Mouse (Mus musculus): ENCODE data around the gene Casc3.

The Casc3 gene

DNA sequence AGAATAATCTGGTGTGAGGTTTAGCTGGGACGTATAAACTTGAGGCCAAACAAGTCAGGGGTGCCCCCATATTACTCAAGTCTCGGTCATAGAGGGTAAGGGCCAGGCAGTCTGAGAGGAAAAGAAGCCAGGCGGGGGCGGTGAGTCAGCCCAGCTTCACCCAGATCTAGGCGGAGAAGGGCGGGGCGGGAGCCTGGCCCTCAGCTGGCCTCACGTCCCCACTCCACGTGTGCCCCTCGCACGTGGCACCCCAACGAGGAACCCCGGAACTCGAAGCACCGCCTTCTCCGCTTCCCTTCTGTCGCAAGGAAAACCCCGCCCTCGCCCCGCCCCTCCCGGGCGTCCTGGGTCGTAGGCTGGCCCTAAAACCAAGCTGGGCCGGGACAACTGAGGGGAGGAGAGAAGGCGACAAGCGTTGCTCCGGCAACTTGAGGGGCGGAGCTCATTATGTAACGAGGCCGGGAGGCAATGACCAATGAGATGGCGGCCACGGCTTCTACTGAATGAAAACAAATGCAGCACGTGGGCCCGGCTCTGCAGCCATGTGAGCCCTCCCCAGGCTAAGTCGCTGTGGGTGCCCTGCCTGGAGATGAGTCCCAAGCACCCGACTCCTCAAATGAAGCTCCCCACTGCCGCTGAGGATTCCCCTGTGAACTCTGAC is 30.9 kb upstream of the Casc3 start:
- DNase-seq (ENCODE audit: low read depth, low spot score), result peak; percentile 100

DNA sequence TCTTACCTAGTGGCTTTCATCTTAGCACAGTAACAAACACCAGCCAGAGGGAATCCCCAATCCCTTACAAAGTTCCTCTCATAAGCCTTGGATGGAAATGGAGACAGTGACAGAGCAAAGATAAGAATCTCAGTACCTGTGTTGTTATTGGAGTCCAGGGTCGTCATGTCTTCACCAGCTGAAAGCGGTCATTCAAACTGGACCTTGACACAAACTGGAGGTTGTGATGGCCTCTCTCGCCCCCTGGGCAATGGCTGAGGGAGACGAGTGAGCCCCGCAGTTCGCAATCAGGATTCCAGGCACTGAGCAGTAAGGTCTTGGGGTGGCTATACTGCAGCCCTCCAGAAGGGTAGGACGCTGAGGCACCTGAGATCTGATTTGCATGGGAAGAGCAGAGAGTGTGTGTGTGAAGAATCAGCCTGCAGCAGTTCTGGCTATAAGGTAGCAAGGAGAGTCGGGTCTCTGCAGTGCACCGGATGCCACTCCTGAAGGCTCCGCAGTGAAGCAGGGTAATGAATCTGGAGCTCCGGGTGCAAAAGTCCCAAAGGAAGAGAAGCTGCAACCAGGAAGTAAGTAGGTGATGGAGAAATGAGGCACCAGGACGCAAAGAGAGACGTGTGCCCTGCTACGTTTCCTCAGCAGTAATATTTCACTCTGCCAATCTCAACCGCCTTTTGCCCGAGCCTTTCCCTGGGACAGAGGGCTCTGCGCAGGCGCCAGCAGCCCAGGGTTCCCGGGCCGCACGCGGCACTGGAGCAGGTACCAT is 29.9 kb upstream of the Casc3 start, which contains the start of gene Nr1d1:
TSS of gene Nr1d1 (minus strand) at position 752 of the 766 bp plus-strand sequence.
- DNase-seq (ENCODE audit: low read depth, low spot score), result peak; percentile 21

DNA sequence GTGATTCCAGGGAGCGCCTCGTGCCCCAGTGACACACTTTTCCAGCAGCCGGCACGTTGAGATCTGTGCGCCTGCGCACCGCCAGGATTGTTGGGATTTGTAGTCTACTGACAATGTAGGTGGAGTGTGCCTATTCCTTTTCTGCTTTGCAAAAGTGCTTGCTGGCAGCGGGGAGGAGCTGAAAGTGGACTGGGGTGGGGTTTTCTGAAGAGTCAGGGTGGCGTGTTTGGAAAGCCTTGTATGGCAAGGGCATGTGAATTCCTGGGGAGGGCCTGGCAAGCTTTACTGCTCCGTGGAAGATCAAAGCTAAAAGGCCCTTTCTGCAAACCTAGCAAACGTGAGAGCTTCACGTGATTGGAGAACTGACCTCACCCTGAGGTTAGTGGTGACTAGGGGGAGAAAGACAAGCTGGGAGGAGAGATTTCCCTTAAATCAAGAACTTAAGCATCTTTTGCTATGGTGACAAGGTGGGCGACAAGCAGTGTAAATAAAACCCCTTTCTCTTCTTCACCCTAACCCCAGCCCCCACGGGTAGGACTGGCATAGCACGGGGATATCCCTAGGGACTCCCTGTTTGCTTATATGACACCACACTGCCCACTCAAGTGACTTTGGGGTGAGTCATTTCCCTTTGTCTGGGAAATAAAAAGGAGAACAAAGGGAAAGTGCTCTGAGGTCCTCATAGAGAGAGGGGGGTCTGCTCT is 29.2 kb upstream of the Casc3 start:
- peak; percentile 100 for DNase-seq (ENCODE audit: low read depth, low spot score)

DNA sequence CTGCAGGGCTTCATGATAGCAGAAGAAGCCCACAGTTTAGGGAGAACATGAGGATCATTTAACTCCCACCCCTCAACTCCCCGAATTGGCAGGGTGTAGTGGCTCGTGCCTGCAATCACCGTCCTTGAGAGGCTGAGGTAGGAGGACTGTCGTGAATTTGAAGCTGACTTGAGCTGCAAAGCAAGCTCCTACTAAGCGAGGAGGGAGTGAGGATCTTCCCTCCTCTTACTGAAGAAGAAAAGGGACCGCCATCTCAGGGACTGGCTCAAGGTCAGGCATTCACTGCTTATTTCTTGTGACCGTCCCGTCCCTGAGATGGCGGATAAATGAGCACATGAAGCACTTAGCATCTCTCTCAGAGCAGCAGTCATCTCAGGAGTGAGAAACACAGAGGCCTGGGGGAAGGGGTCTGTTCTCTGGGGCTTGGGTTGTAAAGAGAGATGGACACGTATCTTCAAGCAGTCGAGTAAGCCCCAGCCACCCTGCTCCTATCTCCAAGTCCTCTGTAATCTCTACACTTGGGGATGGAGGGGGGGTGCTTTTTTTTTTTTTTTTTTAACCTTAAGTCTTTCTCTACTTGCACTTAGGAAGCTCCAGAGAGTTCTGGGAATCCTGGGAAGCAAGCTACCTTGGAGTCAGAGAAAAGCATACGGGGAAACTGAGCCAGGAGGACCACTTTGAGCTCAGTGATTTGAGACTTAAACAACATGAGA is 28.5 kb upstream of the Casc3 start:
- no peak for DNase-seq (ENCODE audit: low read depth, low spot score)

DNA sequence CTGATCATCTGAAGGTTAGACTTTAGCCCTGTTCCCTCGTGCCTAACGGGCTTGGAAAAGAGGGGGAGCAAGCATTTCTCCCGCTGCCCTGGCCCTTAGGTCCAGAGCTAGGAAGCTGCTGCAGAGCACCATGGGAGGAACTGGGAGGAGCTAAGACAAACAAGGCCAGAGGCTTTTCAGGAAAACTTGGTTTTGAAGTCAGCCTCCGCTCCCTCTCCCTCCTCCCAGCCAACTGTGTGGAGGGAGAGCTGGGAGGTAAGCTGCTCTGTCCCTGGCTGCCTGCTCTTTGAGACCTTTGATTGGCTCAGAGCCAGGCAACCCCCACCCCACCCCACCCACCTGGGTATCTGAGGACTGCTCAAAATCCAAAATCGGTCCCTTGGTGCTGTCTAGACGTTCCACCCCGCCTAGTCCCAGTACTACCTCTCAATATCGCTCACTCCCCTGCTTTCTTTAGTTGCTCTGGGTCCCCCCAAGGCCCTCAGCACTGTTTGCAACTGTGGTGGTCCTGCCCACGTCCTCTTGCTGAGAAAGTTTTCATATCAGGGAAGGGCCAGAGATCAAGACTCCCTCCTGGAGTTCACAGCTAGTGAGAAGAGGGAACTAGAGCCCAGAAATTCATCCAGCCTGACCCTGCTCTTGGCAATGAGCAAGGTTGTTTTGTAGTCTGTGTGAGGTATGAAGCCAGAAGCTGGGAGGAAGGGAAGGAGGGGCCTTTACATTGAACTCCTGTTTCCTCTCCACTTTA is 27.7 kb upstream of the Casc3 start:
- DNase-seq (ENCODE audit: low read depth, low spot score), result peak; percentile 86

DNA sequence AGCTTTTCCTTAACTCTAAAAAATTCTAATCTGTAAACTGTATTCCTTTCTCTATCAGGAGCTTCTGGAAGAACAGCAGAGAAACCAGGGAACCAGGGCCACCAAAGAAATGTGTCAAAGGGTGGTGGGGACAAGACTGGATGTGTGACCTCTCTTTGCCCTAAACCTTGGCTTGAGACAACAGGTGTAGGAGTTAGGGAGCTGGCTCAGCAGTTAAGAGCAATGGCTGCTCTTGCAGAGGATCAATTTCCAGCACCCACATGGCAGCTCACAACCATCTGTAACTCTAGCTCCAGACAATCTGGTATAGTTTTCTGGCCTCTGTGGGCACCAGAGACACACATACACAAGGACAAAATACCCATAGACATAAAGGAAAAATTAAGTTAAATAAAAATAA is 26.8 kb upstream of the Casc3 start:
- DNase-seq (ENCODE audit: low read depth, low spot score), result no peak

DNA sequence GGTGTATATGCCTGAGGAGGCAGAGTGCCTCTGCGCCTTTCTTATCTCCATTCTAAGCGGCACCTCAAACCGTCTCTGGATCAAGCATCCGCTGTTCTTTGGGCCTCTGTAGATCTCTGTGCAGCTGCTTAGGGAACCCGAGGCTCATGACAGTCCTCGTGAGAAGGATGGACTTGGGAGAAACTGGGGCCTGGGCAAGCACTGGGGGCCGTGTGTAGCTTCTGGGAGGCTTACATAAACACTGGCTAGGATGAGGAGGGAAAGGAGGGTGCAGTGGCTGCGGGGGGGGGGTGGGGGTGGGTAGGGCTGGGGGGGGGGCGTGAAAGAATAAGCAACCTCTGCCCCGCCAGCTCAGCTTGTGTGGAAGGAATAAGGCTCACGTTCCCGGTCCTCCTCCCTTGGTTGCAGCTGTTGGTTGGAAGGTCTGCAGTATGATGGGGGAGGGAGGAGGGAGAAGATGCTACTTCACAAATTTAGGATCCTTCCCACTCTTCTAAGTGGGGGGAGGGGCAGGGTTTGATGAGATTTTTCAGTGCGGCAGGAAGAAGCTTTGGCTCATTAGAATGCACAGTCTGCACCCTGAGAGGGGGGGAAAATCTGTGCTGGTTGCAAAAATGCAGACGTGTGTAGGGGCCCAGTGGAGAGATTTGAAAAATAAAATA is 22.7 kb upstream of the Casc3 start:
- DNase-seq (ENCODE audit: low read depth, low spot score), result peak; percentile 95

DNA sequence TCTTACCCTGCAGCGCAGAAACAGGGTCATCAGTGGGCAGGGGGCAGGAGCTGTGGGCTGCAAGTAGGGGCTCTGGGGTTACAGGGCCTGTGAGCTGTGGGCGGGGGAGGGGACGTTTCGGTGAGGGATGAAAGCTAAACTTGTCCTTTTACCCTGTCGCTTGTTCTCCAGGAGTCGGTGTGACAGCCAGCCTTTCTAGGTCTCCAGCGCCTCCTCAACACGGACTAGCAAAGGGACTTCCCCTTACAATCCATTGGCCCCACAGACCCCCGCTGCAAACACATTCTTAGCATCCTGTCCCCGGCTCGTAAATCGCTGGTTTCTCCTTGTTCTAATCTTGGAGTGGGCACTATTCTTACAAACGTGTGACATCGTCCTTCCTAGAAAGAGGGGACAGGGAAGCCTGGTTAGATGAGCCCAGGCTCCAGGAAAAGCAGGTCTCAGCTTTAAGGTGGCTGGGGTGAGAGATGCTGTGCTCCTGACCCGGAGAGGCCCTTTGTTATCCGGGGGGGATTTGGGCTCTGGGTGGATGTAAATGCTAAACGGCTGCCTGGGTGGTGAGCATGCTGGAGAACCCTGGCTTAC is 22.0 kb upstream of the Casc3 start:
- peak; percentile 40 for DNase-seq (ENCODE audit: low read depth, low spot score)

DNA sequence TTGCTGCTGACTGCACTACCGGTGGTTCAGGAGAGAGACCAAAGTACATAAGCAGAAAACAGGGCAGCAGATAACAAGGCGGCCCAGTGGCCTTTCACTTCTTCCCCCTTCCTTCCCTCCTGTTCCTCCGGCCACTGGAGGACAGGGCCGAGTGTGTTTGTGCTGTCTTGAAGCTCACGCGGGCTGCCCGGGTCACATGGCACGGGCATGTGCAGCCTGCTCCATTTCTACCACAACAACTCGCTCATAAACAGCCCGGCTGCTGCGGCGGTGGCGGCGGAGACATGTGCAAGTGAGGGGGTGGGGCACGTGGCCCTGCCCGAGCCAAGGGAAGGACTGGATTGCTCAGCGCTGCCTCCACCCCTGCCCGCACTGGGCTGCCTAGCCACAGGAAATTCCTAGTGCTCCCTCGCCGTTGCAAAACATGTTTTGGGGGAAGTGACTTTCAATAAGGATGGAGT is 21.4 kb upstream of the Casc3 start:
- peak; percentile 100 for DNase-seq (ENCODE audit: low read depth, low spot score)

DNA sequence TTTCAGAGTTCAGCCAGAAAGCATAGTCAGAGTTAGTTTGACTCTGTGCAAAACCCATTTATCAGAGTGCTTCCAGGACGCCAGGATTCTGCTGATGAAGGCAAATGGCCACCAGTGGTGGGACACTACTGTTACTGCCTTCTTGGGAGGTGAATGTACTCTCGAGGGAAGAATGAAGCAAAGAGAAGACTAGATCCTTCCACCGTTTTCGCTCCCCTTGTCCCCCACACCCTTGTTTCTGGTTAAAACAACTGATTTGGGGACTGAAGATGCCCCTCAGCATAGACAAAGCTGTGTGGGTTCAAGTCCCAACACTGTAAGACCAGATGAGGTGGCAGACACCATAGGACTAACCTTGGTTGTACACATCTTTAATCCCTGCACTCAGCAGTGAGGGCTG is 20.6 kb upstream of the Casc3 start:
- DNase-seq (ENCODE audit: low read depth, low spot score), result no peak

DNA sequence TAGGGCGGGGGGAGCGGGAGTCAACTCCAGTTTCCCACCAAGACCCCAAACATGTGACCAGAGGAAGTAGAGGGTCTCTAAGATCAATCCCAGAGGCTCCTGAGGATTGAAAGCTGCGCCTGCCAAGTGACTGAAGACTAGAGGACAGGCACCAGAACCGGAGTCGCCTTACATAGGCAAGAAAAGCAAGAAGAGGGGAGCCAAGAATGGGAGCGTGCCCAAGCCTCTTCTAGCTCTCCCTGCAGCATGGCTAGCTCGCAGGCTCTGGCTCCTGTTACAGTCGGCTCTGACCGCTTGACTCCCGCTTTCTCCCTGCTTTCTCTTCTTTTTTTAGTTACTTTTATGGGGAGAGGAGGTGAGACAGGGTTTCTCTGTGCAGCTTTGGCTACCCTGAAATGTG is 19.5 kb upstream of the Casc3 start:
- DNase-seq (ENCODE audit: low read depth, low spot score), result peak; percentile 88

DNA sequence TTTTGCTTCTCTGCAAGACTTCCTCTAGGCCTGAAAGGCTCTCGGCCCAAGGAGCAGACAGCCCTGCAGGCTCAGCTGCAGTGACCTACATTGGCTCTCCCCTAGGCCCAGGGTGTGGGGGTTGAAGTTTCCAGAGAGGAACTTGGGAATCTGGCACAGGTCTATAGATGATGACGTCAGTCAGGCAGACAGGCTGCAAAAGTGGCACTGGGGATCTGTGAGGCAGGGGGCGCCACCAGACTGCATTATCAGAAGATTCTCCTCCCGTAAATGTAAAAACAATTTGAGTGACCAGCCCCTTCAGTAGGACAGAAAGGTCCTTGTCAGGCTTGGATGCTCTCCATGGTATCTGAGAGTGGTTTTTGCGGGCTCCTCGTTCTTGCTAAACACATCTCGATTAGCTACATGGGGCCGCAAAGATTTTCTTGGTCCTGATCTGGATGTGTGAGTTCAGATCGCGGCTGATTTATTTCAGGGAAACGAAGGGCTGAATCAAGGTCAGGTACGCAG is 18.9 kb upstream of the Casc3 start:
- peak; percentile 96 for DNase-seq (ENCODE audit: low read depth, low spot score)

DNA sequence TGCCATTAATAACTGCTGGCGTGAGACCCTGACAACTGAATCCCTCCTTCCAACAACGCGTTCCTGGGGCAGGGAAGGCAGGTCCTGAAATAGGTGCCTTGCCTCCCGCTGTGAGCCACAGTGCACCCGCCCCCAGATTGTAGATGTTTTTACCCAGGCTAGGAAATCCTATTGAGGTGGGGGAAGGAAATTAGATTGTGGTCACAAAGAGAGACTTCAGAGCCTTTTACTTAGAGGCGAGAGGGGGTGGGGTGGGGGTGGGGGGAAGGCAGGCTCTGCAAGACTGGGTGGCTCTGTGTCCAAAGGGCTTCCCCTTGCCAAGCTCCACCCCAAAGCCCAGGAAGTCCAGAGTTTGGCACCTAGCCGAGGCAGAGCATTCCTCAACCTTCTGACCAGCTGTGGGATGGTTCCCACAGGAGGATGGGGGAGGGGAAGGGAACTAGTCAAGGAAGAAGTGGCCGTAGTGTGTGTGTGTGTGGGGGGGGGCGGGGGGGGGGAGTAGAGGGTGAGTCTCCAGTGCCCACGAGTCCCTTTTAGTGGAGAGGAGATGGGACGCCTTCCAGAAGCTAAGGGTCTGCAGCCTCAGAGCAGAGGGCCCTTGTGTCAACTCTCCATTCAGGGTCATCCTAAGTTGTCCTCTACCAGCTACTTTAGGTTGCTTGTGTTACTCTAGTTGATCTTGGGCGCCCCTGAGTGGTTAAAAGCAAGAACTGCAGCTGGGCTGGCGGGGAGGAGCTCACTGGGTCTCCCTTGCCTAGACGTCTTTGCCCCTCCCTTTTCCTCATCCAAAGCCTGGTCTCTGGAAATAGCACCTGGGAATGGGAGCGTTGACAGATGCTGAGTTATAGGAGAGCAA is 18.1 kb upstream of the Casc3 start:
- peak; percentile 98 for DNase-seq (ENCODE audit: low read depth, low spot score)

DNA sequence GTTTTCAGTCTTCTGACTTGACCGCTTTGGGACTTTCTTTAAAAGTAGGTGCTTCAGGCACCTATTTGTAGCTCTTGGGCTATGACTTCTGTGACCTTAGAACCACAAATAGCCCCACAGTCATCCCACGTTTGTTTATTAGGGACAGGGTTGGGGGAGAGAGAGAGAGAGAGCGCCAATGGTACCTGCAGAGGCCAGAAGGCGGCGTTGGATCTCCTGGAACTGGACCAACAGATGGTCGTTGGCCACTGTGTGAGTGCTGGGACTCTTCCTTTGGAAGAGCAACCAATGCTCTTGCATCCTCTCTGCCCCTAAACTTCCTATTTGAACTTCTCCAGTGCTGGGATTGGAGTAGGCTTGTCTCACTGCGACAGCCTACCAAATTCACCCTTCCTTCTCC is 17.5 kb upstream of the Casc3 start:
- no peak for DNase-seq (ENCODE audit: low read depth, low spot score)

DNA sequence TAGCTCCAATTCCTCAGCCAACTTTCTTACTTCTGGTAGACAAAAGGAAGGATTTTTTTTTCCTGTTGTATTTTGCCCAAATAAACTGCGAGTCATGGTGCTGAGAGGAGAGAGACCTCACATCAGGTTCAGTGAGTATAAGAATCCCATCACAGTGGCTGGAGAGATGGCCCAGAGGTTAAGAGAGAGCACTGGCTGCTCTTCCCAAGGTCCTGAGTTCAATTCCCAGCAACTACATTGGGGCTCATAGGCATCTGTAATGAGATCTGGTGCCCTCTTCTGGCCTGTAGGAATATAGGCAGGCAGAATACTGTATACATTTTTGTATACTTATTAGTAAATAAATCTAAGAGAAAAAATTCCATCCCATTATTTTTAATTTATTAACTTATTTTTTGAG is 17.0 kb upstream of the Casc3 start:
- no peak for DNase-seq (ENCODE audit: low read depth, low spot score)

DNA sequence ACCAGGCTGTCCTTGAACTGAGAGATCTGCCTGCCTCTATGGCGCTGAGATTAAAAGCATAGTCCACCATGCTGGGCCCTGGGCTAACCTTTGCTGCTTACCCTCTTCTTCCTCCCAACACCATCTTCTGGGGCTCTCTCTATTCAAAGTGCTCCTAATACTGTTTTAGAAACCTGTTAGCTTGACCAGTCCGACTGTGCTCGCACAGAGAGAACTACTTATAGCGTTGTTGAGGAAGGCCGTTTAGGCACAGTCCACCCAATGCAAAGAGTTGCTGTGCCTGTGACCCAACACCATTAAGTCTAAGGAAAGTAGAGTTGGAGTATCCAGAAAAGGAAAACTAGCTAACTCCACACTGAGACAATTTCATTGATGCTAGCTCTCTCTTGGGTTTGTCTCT is 16.6 kb upstream of the Casc3 start:
- no peak for DNase-seq (ENCODE audit: low read depth, low spot score)

DNA sequence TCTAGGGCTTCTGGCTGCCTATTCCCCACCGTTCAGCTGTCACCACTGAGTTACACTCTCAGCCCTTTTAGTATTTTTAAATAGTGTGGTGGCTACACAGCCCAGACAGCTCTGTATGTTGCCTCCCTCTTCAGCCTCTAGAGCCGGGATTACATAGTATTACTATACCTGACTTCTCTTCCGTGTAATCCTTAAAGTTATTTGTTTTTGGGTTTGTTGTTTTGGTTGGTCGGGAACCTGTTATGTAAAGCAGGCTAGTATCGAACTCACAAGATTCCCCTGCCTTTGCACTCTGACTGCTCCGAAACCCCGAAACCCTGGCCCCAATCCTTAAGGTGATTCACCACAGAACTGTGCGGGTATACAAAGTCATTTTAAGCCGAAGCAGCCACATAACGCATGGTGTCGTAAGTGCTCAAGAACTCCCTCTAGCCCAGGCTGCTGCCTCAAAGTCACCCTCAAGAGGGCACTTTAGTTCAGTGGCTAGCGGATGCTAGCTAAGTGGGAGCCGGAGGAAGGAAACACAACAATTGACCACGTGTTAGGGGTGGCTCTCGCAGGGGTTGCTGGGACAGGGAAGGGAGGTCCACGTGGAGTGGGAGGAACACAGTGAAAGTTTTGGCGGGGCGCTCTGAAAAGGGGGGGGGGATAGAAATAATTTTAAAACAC is 16.0 kb upstream of the Casc3 start:
- peak; percentile 95 for DNase-seq (ENCODE audit: low read depth, low spot score)

DNA sequence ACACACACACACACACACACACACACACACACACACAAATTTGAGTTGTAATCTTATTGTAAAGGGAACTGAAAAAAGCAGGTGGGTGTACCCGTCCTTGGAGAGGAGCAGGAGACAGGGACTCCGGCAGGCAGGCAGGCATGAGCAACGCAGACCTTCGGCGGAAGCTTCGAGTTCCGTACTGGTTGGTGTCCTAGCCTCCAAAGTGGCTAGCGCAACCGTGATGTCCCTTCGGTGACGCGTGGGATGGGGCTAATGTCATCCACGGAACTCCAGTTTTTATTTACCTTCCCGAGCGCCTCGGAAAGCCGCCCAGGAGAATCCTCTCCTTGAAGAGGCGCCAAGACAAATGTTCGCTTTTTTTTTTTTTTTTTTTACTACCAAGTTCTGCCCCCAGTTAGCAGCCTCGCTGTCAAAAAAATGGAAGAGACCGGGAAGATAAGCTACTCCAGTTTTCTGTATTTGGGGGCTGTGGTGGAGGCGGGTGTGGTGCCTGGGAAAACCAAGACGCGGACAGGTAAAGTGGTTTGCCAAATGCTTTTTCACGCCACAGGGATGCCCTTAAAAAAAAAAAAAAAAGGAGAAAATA is 15.4 kb upstream of the Casc3 start:
- no peak for DNase-seq (ENCODE audit: low read depth, low spot score)

Measured in skeletal muscle tissue, adult 2 months (tissue).